Mouse (Mus musculus) mouse embryonic stem cell (cell line): ENCODE measurements around the gene St8sia2.

Experiments
- in situ Hi-C, 2 experiments: fragments of 300-500 bp; cut with MboI; formaldehyde crosslinking; loops; 1 replicate in 1 of 2; 3 replicates in 1 of 2; pipeline ENCODE4 v1.14.3; 2019 to 2020; ENCODE audit warnings: low sequenced_read_pairs in 2 of 2, low pct_unique_long_range_greater_than_20kb in 1 of 2, mixed read lengths in 1 of 2; ENCODE audit not compliant: unreplicated experiment in 1 of 2

The St8sia2 gene

DNA sequence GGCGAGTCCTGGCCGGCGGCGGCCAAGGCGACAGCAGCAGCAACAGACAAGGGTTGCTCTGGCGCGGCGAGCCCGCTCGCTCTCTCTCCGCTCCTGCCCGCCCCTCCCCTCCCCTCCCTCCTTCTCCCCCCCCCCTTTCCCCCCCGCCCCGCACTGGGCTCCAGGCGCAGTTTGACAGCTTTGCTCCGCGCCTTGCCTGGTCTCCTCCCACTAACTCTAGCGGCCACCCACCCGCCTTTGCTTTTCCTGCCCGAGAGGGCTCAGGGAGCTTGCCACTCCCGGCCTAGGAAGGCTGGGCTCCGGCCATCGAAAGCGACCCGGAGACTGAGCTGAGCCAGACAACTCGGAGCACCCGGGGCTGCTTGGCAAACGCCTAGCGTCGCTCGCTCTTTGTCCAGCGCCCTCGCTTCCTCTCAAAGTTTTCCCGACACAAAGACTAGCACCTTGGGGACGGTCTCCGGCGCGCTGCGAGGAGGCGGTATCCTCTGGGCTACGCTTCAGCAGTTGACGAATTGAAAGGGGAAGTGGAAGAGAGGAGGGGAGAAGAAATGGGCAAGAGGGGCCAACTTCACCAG is at the start of gene St8sia2:
TSS of gene St8sia2 (minus strand) at position 90 of the 575 bp plus-strand sequence.
- in situ Hi-C loops: loop anchor here (10.0 kb wide), 1 partner anchor 359 kb away; no protein-coding TSS in a partner anchor

DNA sequence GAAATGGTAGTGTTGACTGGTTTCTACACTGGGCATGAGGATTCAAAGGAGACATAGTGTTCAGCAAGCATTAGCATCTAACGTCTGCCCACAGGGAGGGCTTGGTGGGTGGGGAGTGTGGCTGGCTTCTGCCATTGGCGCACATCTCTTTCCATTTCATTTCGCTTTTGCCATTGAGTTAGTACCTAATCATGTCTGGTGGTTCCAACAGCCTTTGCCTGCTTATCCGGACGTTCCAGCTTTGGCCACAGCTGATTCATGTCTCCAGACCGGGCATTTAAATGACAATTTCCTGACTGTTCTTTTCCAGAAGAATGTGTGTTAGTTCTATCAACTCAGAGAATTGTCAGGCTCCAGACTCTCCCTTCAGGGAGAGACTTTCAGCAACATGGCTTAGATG is 47.6 kb upstream of the St8sia2 start:
- in situ Hi-C loops: no loop called here

DNA sequence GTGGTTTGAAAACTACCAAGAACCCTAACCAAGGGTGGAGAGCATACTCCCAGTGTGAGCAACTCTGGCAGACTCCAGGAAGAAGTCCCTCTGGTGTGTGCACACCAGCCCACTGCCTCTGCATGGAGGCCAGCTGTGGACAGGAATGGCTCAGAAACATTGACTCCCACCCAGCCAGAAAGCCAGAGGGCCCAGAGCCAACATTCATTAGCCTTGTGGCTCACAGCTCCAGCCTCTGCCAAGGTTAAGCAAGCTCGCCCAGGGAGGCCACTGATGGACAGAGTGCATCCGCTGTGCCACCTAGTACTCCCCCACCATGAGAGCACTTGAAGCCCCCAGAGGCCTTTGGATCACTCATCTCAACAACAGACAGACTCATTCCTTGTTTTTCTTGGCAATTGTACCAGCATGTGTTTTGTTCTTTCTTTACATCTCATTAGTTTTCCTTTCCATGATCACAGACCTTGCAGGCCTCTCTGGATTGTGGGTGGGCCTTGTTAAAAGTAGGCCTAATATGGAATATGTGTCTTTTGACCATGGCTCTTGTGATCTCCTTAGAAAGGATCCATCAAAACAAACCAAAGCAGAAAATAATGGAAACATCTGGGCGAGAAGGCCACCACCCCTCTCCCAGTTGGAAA is 46.9 kb upstream of the St8sia2 start:
- in situ Hi-C loops: no loop called here

DNA sequence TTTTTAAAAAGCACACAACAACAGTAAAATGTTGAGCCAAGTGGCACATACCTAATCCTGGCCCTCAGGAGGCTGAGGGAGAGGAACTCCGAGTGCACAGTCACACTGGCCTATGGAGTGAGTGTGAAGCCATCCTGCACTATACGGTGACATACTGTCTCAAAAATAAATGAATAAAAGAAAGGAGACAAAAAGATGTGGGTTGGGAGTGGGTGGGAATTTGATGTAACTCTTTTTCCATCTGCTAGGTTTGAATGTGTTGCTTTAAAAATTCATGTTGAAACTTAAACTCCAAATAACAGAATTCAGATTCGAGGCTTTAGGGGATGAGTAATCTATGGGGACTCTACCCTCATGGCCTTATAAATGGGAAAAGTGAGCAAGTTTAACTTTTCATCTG is 46.2 kb upstream of the St8sia2 start:
- in situ Hi-C loops: no loop called here

DNA sequence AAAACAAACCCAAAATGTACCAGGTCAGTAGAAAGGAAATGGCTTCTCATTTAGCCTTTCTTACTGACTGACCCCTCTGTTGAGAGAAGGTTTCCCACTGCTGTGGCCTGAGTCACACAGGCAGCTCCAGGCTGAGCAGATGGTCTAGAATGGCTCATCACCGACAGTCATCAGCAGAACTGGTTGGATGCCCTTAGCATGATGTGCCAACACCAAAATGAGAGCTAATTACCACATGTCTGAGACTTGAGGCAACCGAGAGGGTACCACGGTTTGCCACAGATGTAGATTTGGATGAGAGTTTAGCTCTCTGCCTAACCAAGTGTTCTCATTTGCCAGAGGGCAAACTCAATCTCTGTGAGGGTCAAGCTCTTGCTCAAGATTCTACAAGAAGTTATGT is 42.3 kb upstream of the St8sia2 start:
- in situ Hi-C loops: no loop called here

DNA sequence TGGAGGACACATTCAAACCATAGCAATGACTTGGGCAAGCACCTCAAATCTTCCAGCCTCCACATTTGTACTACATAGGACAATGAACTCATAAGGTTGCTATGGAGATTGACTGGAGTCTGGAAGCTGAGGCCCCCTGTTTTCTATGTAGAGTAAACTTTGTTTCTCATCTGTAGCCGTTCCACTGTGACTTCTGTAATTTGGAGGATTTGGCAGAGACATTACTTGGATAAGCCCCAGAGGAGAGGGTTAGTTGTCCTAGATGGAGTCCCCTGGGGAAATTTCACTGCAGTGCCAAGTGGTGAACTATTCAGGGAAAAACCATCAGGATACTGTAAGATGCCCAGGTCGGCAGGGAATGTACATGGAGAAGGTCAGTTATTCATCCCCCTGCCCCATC is 34.1 kb upstream of the St8sia2 start:
- in situ Hi-C loops: no loop called here

DNA sequence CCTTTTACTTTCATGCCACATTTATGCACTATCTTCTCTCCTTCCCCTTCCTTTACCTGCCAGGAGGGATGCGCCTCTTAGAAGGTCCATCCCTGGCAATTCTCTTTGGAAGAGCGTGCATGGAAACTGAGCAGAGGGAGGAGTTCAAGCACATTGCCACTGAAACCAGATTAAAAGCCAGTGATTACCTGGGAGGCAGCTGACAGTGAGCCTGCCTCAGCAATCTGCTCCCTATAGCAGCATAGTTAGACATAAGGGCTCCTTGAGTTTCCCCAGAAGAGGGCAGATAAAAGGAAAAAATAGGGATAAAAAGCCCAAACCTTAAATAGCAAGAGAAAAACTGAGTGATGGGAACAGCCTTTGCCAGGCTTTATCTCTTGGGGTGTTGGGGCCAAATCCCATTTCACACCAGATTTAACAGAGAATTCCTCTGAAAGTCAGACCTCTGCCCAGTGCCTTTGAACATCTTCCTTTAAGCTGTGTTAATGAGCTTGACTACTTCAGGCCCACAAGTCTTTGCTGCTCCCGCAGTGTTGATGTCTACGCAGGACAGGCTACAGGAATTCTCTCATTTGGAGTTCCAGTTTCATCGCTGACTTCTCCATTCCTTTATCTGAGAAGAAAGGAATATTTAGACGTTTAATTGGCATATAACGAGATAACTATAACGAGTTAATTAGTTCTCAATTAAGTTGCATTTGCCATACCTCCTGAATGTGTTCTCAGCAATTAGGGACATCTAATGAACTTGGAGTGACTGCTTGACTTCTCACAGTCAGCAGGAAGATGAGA is 31.9 kb upstream of the St8sia2 start:
- in situ Hi-C loops: no loop called here

DNA sequence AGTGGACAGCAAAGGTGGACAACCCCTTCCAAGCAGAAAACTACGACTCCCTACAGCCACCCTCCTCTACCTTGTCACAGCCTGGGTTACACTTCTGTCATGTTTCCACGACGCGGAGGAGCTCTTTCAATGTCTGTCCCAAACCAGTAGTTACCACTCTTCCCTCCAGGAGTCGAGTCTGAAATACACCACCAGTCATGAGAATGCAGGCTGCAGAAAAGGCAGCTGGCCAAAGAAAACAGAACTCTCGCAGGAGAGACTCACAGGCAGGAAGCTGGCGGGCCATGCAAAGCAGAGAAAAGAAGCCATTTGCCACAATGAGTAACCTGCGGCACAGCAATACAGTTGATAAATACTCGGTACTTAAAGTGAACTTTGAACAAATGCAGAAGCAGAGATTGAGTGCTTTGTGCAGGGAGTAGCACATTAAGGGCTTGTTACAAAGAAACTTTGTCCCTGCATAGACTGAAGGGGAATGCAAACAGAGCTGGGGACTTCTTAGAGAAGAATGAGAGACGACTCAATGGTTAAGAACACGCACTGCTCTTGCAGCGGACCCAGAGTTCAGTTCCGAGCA is 30.2 kb upstream of the St8sia2 start:
- in situ Hi-C loops: no loop called here

DNA sequence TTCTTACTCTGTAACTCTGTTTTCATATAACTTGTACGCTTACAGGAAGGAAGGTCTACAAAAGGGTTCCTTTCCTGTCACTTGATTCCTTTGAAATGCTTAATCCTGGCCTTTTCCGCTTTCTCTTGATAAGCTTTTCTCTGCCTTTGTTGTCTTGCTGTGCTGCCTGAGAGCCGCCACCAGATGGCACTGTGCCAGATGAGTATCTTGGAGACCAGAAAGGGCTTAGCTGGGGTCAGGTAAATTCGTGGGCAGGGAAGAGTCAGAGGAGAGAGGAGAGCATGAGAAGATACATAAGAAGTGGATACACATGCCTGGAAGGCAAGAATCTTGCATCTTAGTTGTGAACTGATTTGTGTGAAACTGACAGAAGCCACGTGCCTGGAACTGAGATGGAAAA is 11.5 kb upstream of the St8sia2 start:
- in situ Hi-C loops: loop anchor here (10.0 kb wide), 1 partner anchor 330 kb away; no protein-coding TSS in a partner anchor

DNA sequence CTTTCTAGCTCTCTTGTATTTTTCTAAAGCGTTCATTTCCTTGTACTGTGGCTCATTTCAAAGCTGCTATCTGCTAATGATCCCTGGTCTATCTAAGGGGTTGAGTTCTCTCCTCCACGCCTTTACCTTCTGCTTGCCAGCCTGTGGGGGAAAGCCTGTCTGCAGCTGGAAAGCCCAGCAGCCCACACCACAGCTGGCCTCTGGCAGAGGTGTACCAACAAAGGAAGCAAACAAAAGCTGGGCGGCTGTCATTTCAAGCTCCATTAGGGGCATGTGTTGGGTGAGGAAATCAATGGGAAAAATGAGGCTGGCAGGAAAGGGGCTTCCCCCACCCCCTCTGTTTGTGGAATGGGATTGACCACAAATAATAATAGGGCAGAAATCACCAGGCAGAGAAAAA is 10.7 kb upstream of the St8sia2 start:
- in situ Hi-C loops: loop anchor here (10.0 kb wide), 1 partner anchor 331 kb away; no protein-coding TSS in a partner anchor

DNA sequence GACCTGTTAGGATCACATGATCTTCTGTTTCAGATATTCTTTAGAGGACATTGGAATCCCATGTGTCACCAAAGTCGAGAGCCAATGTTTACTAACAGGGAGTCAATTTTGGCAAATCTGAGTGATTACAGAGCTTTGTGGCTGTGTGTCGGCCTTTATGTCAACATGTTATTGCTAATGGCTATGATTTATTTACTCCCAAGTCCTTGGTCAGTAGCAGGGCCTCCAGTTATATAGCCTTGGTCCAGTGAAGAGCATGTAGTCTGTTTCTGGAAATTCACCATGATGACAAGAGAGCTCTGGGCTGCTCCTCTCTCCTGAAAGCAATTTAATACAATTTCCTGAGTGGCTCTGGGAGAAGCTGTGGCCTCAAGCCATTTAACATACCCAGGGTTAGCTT is 9.1 kb upstream of the St8sia2 start:
- in situ Hi-C loops: loop anchor here (10.0 kb wide), 1 partner anchor 332 kb away; no protein-coding TSS in a partner anchor

DNA sequence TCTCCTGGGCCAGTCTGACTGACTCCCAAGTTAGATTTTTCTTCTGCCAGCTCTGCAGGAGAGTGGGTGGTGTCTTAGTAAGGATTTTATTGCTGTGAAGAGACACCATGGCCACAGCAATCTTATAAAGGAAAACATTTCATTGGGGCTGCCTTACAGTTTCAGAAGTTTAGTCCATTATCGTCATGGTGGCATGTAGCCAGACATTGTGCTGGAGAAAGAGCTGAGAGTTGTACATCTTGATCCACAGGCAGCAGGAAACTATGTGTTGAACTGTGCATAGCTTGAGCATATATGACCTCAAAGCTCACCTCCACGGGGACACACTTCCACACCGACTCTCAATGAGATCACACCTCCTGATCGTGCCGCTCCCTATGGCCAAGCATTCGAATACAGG is 8.3 kb upstream of the St8sia2 start:
- in situ Hi-C loops: loop anchor here (10.0 kb wide), 1 partner anchor 333 kb away; no protein-coding TSS in a partner anchor

DNA sequence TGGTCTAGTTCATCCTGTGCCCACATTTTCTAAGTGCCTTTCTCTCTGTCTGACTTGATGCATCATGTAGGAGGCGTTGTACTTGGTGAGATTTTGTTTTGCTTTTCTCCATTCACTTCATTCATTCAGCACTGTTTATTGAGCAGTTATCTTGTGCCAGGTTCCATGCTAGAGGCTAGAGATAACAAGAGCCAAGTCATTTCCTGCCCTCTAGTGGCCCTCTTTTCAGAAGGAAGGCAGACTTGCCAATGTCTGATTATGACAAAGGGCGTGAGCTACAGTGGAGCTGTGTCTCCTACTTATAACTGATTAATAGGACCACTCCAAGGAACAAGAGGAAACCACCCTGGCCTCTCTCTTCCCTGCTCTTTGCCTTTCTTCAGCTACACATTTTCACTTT is 3.1 kb upstream of the St8sia2 start:
- in situ Hi-C loops: loop anchor here (10.0 kb wide), 1 partner anchor 362 kb away; no protein-coding TSS in a partner anchor

DNA sequence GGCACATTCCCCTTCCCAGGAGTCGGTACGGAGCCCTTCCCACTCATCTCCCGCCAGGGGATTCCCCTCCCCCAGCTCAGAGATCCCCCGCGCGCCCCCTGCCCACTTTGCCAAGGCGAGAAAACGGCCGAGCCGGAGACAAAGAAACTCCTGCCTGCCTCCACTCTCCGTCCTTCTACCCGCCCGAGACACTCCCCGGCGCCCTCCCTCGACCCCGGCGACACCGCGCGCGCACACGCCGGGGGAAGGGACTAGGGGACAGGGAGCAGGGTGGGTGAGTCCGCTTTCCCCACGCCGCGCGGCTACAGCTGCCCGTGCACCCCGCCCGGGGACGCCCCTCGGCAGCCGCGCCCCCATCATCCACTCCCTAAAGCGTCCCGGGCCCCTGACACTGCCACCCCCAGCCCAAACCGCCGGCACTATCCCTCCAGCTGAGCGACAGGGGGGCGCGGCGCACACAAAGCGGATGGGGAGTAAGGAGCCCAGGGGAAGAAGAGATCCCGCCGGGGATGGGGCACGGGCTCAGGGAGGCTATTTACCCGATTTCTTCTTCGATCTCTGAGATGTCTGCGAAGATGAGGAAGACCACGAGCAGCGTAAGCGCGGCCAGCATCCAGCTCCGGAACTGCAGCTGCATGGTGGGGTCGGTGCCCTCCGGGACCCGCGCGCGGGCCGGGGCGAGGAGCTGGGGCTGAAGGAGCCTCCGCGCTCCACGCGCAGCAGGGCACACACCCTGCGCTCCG is 461 bp downstream of the St8sia2 start:
- in situ Hi-C loops: loop anchor here (10.0 kb wide), 1 partner anchor 358 kb away; no protein-coding TSS in a partner anchor

DNA sequence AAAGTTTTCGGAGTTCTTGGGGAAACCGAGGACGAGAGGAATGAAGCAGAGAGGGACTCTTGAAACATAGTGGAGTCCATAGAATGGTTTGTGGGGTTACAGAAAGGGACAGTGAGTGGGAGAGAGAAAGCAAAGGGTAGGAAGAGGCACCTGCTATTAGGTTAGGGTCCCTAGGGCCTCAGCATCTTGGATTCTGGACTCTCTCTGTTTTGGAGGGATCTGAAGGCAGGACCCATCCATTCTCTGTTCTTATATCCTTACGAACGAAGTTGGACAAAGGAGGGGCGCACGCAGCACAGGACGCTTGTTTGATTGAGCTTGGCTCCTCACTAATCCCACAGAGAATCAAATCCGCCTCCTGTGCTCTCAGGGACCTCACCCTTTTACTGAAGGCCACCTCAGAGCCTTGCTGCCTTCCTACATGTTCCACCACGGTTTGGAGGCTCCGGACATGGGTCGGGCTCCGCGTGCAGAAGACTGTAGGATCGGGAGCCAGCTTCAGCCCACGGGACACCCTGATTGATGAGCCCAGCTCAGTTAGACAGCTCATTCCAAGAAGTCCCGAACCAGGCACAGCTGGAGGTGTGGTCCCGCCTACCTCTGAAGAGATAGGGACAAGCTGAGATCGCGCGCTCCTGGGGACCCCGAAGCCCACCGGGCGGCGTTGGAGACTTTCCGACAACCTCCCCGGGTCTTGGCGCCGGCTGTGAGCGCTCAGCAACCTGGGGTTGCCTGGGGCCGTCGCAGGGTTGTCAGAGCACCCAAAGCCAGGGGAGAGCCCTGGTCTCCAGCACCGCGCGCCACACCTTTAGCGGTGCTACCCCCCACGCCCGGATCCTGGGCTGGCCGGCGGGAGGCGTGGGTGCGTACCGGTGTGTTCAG is 1.3 kb downstream of the St8sia2 start:
- in situ Hi-C loops: loop anchor here (10.0 kb wide), 1 partner anchor 357 kb away; no protein-coding TSS in a partner anchor

DNA sequence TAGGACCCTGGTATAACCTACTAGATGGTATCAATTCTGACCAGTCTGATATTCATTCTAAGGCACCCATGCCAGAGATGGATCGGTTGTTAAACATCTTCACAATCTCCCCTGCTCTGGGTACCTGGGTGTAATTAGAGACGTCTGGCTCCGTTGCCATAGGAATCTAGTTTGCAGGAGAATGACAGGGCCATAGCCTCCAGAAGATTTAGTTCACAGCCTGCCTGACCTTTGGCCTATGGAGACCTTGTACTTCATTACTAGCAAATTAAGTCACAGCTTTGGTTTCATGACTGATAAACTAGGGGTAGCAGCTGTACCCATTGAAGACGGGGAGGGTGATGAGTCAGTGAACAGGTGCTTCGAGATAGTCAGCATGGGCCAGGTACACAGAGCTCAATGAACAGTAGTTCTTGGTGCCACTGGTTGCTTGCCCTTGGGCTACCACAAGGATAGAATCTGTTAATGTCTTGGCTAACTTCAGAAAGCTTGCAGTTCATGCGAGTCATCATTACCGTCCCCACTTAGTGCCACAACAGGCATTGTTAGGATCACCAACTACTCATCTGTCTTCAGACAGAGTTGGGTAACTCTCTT is 4.4 kb downstream of the St8sia2 start:
- in situ Hi-C loops: no loop called here

DNA sequence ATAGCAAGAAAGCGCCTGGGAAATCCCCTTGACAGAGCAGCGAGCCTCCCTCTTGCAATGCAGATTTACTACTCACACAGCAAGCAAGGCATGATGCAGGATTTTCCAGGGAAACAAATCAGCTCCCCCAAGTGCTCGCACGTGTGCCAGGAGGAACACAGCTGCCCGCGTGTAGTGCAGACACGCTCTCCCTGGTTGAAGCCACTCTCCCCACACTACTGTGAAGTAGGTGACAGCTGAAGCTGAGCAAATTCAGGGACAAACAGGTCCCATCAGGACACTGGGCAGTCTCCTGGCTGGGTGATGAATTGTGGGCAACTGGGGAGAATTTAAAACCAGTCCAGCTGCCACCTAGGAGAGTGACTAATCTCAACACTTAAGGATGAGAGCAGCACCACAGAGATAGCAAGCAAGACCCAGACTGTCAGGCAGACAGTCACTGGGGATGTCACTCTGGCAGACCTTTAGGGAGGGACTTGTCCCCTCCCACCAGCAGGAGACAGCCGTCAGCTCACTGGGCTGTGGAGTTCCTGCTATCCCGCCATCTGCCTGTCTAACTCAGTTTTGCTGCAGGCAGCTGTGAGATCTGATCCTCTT is 6.6 kb downstream of the St8sia2 start:
- in situ Hi-C loops: no loop called here
